Mouse (Mus musculus) CH12.LX (cell line): ENCODE data around the gene Siglecg. TPM values are rescaled to one million over a fixed set of nuclear protein-coding genes. Genes with fewer than 3 reads are reported as not detected.
A peak's percentile ranks its signal among the peaks of the same experiment; 100 is the strongest.

Experiments used
- DNase-seq: peaks from one replicate; pipeline ENCODE4 v3.0.0-alpha.2; 2013; ENCODE audit errors: extremely low read depth
- H3K27ac ChIP-seq: 2 replicates; pipeline ENCODE4 v1.5.1; 2012; ENCODE audit warnings: low read depth, mild to moderate bottlenecking, control low read depth, moderate library complexity; ENCODE audit not compliant: insufficient read depth
- H3K27me3 ChIP-seq: replicated peaks from 2 replicates; pipeline ENCODE3; 2012; ENCODE audit warnings: inconsistent platforms
- H3K36me3 ChIP-seq, 2 experiments: replicated peaks in 1 of 2; 2 replicates each; pipeline versions ENCODE3 to v1.6.1; 2012; ENCODE audit warnings: inconsistent platforms in 1 of 2, low read length in 1 of 2, mild to moderate bottlenecking in 1 of 2, mixed read lengths in 1 of 2, moderate library complexity in 1 of 2; ENCODE audit not compliant: control insufficient read depth in 1 of 2, insufficient read depth in 1 of 2
- H3K4me1 ChIP-seq, 2 experiments: 2 replicates each; pipeline ENCODE4 v1.6.1; 2012; ENCODE audit warnings: inconsistent platforms in 1 of 2, moderate library complexity in 1 of 2; ENCODE audit not compliant: insufficient read depth in 2 of 2, control insufficient read depth in 1 of 2
- H3K4me2 ChIP-seq: 2 replicates; pipeline ENCODE4 v1.6.1; 2012; ENCODE audit warnings: low read depth, mild to moderate bottlenecking, control low read depth; ENCODE audit not compliant: poor library complexity, insufficient read depth, severe bottlenecking
- H3K4me3 ChIP-seq, 3 experiments: fragments of 150-350 bp in 1 of 3; sonication (generic) in 1 of 3; replicated peaks in 1 of 3; 2 replicates each; pipeline versions ENCODE3 to v1.5.1; 2011 to 2012; ENCODE audit warnings: low read depth in 2 of 3, low read length in 2 of 3, mild to moderate bottlenecking in 2 of 3, moderate library complexity in 2 of 3, control low read depth in 1 of 3, improper control_type of control experiment in 1 of 3, inconsistent platforms in 1 of 3, mixed read lengths in 1 of 3; ENCODE audit not compliant: poor library complexity in 1 of 3
- H3K79me2 ChIP-seq: replicated peaks from 2 replicates; pipeline ENCODE4 v1.6.1; 2012; ENCODE audit warnings: mild to moderate bottlenecking, moderate library complexity; ENCODE audit not compliant: control insufficient read depth, poor library complexity, insufficient read depth, severe bottlenecking; ENCODE audit errors: extremely low read depth
- H3K9ac ChIP-seq: 2 replicates; pipeline ENCODE4 v1.6.1; 2012; ENCODE audit warnings: low read depth, mild to moderate bottlenecking, control low read depth, moderate library complexity; ENCODE audit not compliant: insufficient read depth
- H3K9me3 ChIP-seq: replicated peaks from 2 replicates; pipeline ENCODE3; 2012; ENCODE audit warnings: low read length, inconsistent platforms, mixed read lengths
- BHLHE40 ChIP-seq: IDR thresholded peaks from 2 replicates; pipeline ENCODE4 v1.6.1; 2011; ENCODE audit warnings: mild to moderate bottlenecking, low read depth, low read length, improper control_type of control experiment
- CHD1 ChIP-seq: IDR thresholded peaks from 2 replicates; pipeline ENCODE4 v1.6.1; 2012; ENCODE audit warnings: low read depth, low read length, improper control_type of control experiment, inconsistent platforms
- CHD2 ChIP-seq: IDR thresholded peaks from 2 replicates; pipeline ENCODE4 v1.6.1; 2011; ENCODE audit warnings: low read length, improper control_type of control experiment
- CTCF ChIP-seq, 2 experiments: IDR thresholded peaks in 1 of 2; conservative IDR thresholded peaks in 1 of 2; 2 replicates each; pipeline ENCODE4 v1.5.1; 2011 to 2012; ENCODE audit warnings: low read depth in 2 of 2, low read length in 2 of 2, improper control_type of control experiment in 1 of 2, inconsistent platforms in 1 of 2, mild to moderate bottlenecking in 1 of 2, moderate library complexity in 1 of 2
- E2F4 ChIP-seq: IDR thresholded peaks from 2 replicates; pipeline ENCODE4 v1.6.1; 2011; ENCODE audit warnings: low read depth, low read length, improper control_type of control experiment; ENCODE audit not compliant: insufficient replicate concordance
- ELF1 ChIP-seq: IDR thresholded peaks from 2 replicates; pipeline ENCODE4 v1.6.1; 2014; ENCODE audit warnings: low read depth, mild to moderate bottlenecking, inconsistent platforms, low read length, improper control_type of control experiment
- EP300 ChIP-seq: IDR thresholded peaks from 2 replicates; pipeline ENCODE4 v1.6.1; 2011; ENCODE audit warnings: low read length, improper control_type of control experiment
- ETS1 ChIP-seq: conservative IDR thresholded peaks from 2 replicates; pipeline ENCODE4 v1.6.1; 2012; ENCODE audit warnings: low read depth, mild to moderate bottlenecking, inconsistent platforms, low read length, improper control_type of control experiment, moderate library complexity
- GABPA ChIP-seq: IDR thresholded peaks from 2 replicates; pipeline ENCODE4 v1.6.1; 2012; ENCODE audit warnings: low read depth, low read length, improper control_type of control experiment, inconsistent platforms; ENCODE audit not compliant: insufficient replicate concordance
- HCFC1 ChIP-seq: IDR thresholded peaks from 2 replicates; pipeline ENCODE4 v1.6.1; 2012; ENCODE audit warnings: low read depth, mild to moderate bottlenecking, inconsistent platforms, low read length, improper control_type of control experiment
- IRF4 ChIP-seq: IDR thresholded peaks from 2 replicates; pipeline ENCODE4 v1.6.1; 2014; ENCODE audit warnings: low read depth, mild to moderate bottlenecking, inconsistent platforms, low read length, improper control_type of control experiment
- JUN ChIP-seq: IDR thresholded peaks from 2 replicates; pipeline ENCODE4 v1.6.1; 2011; ENCODE audit warnings: low read depth, mild to moderate bottlenecking, low read length, improper control_type of control experiment, moderate library complexity; ENCODE audit not compliant: insufficient read depth
- MAFK ChIP-seq: IDR thresholded peaks from 2 replicates; pipeline ENCODE4 v1.6.1; 2011; ENCODE audit warnings: low read length, improper control_type of control experiment; ENCODE audit not compliant: insufficient replicate concordance
- MAX ChIP-seq: IDR thresholded peaks from 2 replicates; pipeline ENCODE4 v1.6.1; 2011; ENCODE audit warnings: low read length, improper control_type of control experiment
- MAZ ChIP-seq: IDR thresholded peaks from 2 replicates; pipeline ENCODE4 v1.6.1; 2012; ENCODE audit warnings: low read depth, mild to moderate bottlenecking, inconsistent platforms, low read length, improper control_type of control experiment, moderate library complexity
- MEF2A ChIP-seq: IDR thresholded peaks from 2 replicates; pipeline ENCODE4 v1.6.1; 2014; ENCODE audit warnings: low read depth, mild to moderate bottlenecking, inconsistent platforms, low read length, improper control_type of control experiment, borderline replicate concordance
- MXI1 ChIP-seq: IDR thresholded peaks from 2 replicates; pipeline ENCODE4 v1.6.1; 2011; ENCODE audit warnings: mild to moderate bottlenecking, low read depth, low read length, improper control_type of control experiment
- MYC ChIP-seq: IDR thresholded peaks from 2 replicates; pipeline ENCODE4 v1.6.1; 2011; ENCODE audit warnings: low read depth, mild to moderate bottlenecking, improper control_type of control experiment, low read length
- NELFE ChIP-seq: IDR thresholded peaks from 2 replicates; pipeline ENCODE4 v1.6.1; 2011; ENCODE audit warnings: low read depth, low read length, improper control_type of control experiment
- NRF1 ChIP-seq: IDR thresholded peaks from 2 replicates; pipeline ENCODE4 v1.6.1; 2014; ENCODE audit warnings: low read depth, mild to moderate bottlenecking, inconsistent platforms, low read length, improper control_type of control experiment, moderate library complexity
- PAX5 ChIP-seq: IDR thresholded peaks from 2 replicates; pipeline ENCODE4 v1.6.1; 2012; ENCODE audit warnings: low read length, inconsistent platforms, mixed read lengths
- POLR2A ChIP-seq: IDR thresholded peaks from 2 replicates; pipeline ENCODE4 v1.6.1; 2011; ENCODE audit warnings: low read depth, mild to moderate bottlenecking, improper control_type of control experiment, low read length
- POLR2AphosphoS2 ChIP-seq: IDR thresholded peaks from 2 replicates; pipeline ENCODE4 v1.6.1; 2011; ENCODE audit warnings: low read depth, low read length, improper control_type of control experiment
- SMC3 ChIP-seq: IDR thresholded peaks from 2 replicates; pipeline ENCODE4 v1.6.1; 2011; ENCODE audit warnings: low read depth, low read length, improper control_type of control experiment
- TBP ChIP-seq: conservative IDR thresholded peaks from 2 replicates; pipeline ENCODE4 v1.6.1; 2011; ENCODE audit warnings: low read depth, low read length, improper control_type of control experiment
- TCF12 ChIP-seq: IDR thresholded peaks from 2 replicates; pipeline ENCODE4 v1.6.1; 2014; ENCODE audit warnings: low read depth, mild to moderate bottlenecking, inconsistent platforms, low read length, improper control_type of control experiment
- USF1 ChIP-seq: IDR thresholded peaks from 2 replicates; pipeline ENCODE4 v1.6.1; 2014; ENCODE audit warnings: low read depth, mild to moderate bottlenecking, inconsistent platforms, low read length, improper control_type of control experiment
- USF2 ChIP-seq: conservative IDR thresholded peaks from 2 replicates; pipeline ENCODE4 v1.6.1; 2011; ENCODE audit warnings: low read depth, low read length, improper control_type of control experiment
- ZC3H11A ChIP-seq: IDR thresholded peaks from 2 replicates; pipeline ENCODE4 v1.6.1; 2012; ENCODE audit warnings: low read depth, mild to moderate bottlenecking, inconsistent platforms, low read length, improper control_type of control experiment
- ZKSCAN1 ChIP-seq: IDR thresholded peaks from 2 replicates; pipeline ENCODE4 v1.6.1; 2012; ENCODE audit warnings: low read depth, inconsistent platforms, low read length, improper control_type of control experiment, borderline replicate concordance
- ZMIZ1 ChIP-seq: IDR thresholded peaks from 2 replicates; pipeline ENCODE4 v1.6.1; 2012; ENCODE audit warnings: low read depth, mild to moderate bottlenecking, inconsistent platforms, low read length, improper control_type of control experiment
- ZNF384 ChIP-seq: IDR thresholded peaks from 2 replicates; pipeline ENCODE4 v1.6.1; 2012; ENCODE audit warnings: low read depth, low read length, improper control_type of control experiment, inconsistent platforms
- dilution Hi-C: fragments of 300-500 bp; cut with MboI; formaldehyde crosslinking; loops from 2 replicates; pipeline ENCODE4 v1.14.3; 2020; ENCODE audit warnings: low sequenced_read_pairs; ENCODE audit not compliant: extremely low pct_unique_long_range_greater_than_20kb, extremely low pct_ligation_motif_present
- in situ Hi-C: fragments of 300-500 bp; cut with MboI; formaldehyde crosslinking; loops from 3 replicates; pipeline ENCODE4 v1.14.3; 2019; ENCODE audit warnings: low sequenced_read_pairs, low pct_ligation_motif_present, low pct_unique_long_range_greater_than_20kb, mixed read lengths
- polyA plus RNA-seq: library from polyadenylated mRNA; unstranded; fragments of >175 nt; gene quantifications from 2 replicates; pipeline ENCODE4 v1.2.1, GENCODE M21; 2012; ENCODE audit warnings: low read depth; ENCODE audit not compliant: insufficient read length
- total RNA-seq, 2 experiments: library from RNA; depleted of rRNA; stranded (reverse); fragments of 300-350 nt in 1 of 2; fragments of >200 nt in 1 of 2; gene quantifications; 2 replicates each; pipeline ENCODE4 v1.2.3; 2012 to 2014

Gene Siglecg
- total and polyA plus RNA-seq, 3 experiments = 29.7 to 58.2 (median 31.2) TPM

DNA sequence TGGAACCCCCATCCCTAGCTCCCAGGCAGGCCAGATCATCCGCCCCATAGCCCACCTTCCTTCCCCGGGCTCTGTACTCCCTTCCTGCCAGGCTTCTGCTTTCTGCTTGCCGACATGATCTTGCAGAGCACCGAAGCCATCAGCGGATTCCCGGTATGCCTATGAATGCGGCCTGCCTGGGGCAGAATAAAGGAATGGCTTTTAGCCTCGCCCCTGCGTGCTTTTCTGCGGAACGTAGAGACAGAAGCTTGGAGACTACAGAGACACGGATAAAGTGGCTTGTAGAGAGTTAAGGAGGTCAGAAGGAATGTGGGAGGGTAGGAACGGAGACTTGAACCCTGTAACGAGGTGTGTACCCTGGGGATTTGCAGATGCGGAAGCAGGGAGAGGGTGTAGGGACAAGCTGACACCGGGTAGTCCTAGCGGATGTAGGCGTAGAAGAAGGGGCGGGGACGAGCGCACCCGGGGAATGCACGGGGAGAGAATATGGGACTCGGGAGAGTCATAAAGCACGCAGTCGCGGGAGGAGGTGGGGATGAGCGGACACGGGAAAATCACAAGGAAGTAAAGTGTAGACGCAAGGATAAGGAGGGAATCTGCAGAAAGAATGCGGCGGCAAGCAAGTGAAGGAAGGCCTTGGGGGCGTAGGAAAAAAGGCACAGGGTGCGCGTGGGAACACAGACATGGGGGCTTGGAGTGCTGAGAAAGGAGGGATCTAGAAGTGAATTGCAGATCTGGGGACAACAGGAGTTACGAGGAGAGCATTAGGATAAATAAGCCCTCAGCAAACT is 35.3 kb downstream of the Siglecg start:
- Histone ChIP-seq H3K27ac (peak overlapping the region; percentile 5; the same call in 1 of the 2 replicates), H3K9me3 (no peaks in the 10 kb centered on the region), H3K36me3 (peaks cover 0 to 12% of the 10 kb centered on the region in 2 experiments), H3K4me3 (peak overlapping the region; percentile 63 to 68 (median 65)), H3K4me1 (peaks cover 19 to 56% of the 10 kb centered on the region in 2 experiments), H3K79me2 (no peaks in the 10 kb centered on the region; the same call in 1 of the 2 replicates), H3K27me3 (no peaks in the 10 kb centered on the region), H3K4me2 (peak overlapping the region; percentile 73), H3K9ac (peak overlapping the region; percentile 42)
- in situ Hi-C loops (no loop called here), dilution Hi-C loops (no loop called here)
- DNase-seq = peak; percentile 78
- TF ChIP-seq ZC3H11A (no peak), ZKSCAN1 (no peak), EP300 (no peak), POLR2A (no peak; the same call in 1 of the 2 replicates), MAX (peak; percentile 25; the same call in 1 of the 2 replicates), ELF1 (peak; percentile 91), TCF12 (0 out of 2 replicates have a peak, but pooled peaks have one; percentile 32), SMC3 (no peak), E2F4 (no peak), CHD2 (no peak), HCFC1 (peak; percentile 22; the same call in 1 of the 2 replicates), CHD1 (no peak), BHLHE40 (0 out of 2 replicates have a peak, but pooled peaks have one; percentile 4), USF1 (no peak), MAZ (no peak), MXI1 (no peak), ZMIZ1 (no peak), ZNF384 (no peak), MEF2A (no peak), GABPA (no peak), JUN (no peak), USF2 (no peak), MYC (no peak), MAFK (no peak), CTCF (conservative IDR thresholded peaks at IDR 0.05 in 1 of 2, IDR thresholded peaks at IDR 0.05 in 1 of 2; ENCODE audit: low read depth in 2 of 2, low read length in 2 of 2) (no peak), TBP (no peak), NRF1 (no peak), ETS1 (peak; percentile 25; the same call in 1 of the 2 replicates), POLR2AphosphoS2 (no peak), IRF4 (peak; percentile 51; the same call in 1 of the 2 replicates), NELFE (no peak), PAX5 (no peak)
